Mouse (Mus musculus) small intestine, adult 2 months (tissue): ENCODE measurements at regions not wholly inside any gene's neighbourhood (a gene's known extent, or its start where the extent isn't known, plus 50 kb on each side); places are given as distances from the start of the nearest gene placed in this dataset.

ENCODE experiments used
- CTCF ChIP-seq: fragments of 200-500 bp; IDR thresholded peaks from 2 replicates; pipeline ENCODE4 v1.5.1; 2012; ENCODE audit warnings: low read depth, mild to moderate bottlenecking, control low read depth, inconsistent platforms, low read length, moderate library complexity, mixed read lengths; ENCODE audit not compliant: insufficient replicate concordance, insufficient read length; ENCODE audit errors: extremely low read depth
- POLR2A ChIP-seq: fragments of 200-500 bp; IDR thresholded peaks from 2 replicates; pipeline ENCODE4 v1.6.1; 2012; ENCODE audit warnings: low read depth, mild to moderate bottlenecking, control low read depth, inconsistent platforms, low read length, moderate library complexity

DNA sequence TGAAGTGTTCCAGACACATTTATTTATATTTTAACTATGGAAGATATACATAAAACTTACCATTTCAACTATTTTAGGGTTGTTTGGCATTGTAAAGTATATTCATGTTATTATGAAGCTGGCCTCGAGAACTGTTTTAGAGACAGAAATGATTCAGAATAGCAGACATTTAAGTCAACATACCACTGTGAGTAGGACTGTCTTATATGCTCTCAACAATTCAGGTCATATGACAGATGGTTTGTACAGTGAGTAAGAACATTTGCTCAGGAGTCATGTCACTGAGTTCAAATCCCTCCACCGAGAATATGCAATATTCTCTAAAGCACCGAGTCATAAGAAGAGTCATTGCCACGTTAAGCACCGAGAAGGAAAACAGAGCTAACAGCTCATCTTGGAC is 290.6 kb downstream of the Lmx1a start:
- TF ChIP-seq POLR2A (no peak), CTCF (no peak)
